Mouse (Mus musculus): ENCODE data around the gene Mettl9.

DNA sequence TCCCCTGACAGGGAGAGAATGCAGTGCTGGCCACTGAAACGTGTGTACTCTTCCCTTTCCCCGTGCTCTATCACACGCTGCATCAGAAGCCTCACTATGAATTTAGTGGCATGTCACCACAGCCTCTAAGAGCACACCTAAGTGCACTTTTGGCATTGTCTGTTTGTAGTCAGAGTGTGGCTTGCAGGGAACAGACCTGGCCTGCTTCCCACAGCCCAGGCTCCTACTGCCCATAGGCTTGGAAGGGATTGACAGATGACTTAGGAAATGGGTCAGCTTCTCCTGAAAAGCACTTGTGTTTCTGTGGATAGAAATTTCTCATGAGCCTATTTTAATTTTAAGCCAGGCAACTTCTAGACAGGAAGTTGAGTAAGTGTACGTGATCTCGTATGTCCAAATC lies 41.2 kb downstream of the Mettl9 start:
- no peak for TF ChIP-seq CTCF (IDR thresholded peaks at IDR 0.05; ENCODE audit: low read depth, low read length)
- no peak for TF ChIP-seq TAL1 (conservative IDR thresholded peaks at IDR 0.05; ENCODE audit: low read depth, low read length)
- TF ChIP-seq GATA1 (IDR thresholded peaks at IDR 0.05; ENCODE audit: borderline replicate concordance, low read length) = no peak
- TF ChIP-seq POLR2AphosphoS5 (IDR thresholded peaks at IDR 0.05; ENCODE audit: insufficient replicate concordance, low read depth, low read length) = no peak
- TF ChIP-seq GATA2 (IDR thresholded peaks at IDR 0.05; ENCODE audit: borderline replicate concordance, low read depth, low read length) = no peak

All from G1E (cell line).